Mouse (Mus musculus): ENCODE results near the gene Lcor.

Lcor gene

DNA sequence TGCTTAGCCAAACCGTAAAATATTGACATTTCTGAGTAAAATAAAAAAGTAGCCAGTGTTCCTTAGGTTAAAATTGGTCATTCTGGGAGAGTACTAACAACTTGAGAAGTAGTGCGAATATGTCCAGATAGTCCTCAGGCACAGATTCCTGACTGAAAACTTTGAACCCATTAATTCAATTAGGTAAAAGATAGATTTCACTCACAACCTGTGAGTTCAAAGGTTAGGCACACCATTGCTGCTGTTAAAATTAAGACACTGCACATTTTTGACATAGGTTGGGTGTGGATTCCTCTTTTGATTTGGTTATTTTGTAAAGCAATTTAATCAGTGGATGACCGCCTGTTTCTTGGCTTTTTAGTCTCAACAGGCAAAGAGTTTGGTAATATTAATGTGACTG is 78.4 kb downstream of the Lcor start:
- CTCF ChIA-PET, result interaction anchor here (0.6 kb wide), 1 partner anchor 176 kb away, joined by 3 read pairs; no protein-coding TSS in a partner anchor

DNA sequence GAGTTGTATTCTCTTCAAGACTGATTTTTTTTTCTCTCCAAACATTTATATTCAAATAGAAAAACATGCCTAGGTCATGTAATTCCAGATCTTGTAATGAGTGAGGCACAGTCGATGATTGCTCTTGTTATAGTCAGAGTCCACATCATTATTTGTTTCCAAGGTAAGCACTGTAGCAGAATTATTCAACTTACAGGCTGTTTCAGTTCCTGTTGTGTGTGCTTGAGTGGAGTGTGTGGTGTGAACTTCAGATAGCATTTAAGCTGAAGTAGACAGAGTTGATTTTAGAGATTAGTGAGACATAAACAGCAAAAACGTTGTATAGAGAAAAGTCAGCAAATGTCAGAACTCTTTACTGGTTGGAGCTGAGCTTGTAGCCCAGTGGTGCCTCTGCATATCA is 86.4 kb downstream of the Lcor start:
- CTCF ChIA-PET, result interaction anchor here (0.7 kb wide), 1 partner anchor 57 kb away, joined by 7 read pairs; no protein-coding TSS in a partner anchor

DNA sequence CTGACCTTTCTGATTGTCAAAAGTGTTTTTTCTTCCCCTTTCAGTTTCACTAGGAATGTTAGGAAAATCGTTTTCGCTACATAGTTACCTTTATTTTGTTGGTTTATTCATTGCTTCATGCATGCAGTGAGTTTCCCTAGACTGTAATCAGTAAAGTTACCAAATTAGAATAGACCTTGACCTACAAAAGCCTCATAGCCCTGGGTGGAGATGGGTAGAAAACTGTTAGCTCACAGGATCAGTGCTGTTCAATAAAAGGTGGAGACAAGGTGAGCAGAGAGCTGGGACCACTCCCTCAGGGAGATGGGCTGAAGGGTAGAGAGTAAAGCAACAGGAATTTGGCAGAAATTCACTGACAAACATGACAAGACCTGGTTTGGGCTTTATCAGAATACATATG is 91.3 kb downstream of the Lcor start:
- CTCF ChIA-PET, result interaction anchor here (0.5 kb wide), 1 partner anchor 16 kb away, joined by 5 read pairs; no protein-coding TSS in a partner anchor

DNA sequence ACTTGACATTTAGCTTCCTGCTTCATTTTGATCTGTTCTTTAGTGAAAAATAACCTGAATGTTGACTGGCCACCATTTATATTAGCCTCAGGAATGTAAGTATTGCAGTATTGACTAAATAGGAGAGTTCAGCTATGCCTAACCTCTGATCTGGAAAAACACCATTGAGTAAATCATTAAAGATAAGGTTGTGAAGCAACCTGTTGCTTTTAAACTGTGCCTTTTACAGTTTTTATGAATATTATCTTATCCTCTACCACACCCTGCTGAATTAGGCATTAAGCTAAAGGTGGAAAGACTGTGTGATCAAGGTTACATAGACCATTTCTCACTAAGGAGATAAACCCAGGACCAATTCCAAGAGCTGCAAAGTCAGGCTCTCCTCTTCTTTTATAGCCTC is 95.1 kb downstream of the Lcor start:
- CTCF ChIA-PET, result no interaction called here

DNA sequence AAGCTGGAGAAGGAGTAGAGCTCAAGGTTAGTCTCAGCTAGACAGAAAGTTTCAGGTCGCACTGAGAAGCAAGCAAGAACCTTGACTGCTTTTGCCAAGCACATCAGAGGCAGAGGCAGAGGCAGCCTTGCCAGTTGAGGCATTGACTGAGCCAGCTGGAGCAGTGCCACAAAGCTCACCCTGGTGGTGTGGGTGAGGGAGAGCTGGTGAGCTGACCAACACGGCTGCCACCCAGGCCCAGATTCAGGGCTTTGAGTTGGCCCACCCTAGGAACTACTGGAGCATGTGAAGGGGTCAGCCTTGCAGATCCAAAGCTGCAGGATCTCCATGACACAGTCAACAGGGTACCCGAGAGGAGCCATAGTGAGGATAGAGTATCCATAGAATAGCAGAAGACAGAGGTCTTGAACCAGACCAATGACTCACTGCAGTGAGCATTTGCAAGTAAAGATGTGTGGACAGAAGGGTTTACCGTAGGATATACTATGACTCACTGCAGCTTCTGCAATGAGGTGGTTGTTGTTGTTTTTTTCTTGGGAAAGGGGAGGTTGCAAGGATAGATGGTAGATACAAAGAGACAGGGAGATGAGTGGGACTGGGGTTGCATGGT is 97.0 kb downstream of the Lcor start:
- CTCF ChIA-PET, result no interaction called here

DNA sequence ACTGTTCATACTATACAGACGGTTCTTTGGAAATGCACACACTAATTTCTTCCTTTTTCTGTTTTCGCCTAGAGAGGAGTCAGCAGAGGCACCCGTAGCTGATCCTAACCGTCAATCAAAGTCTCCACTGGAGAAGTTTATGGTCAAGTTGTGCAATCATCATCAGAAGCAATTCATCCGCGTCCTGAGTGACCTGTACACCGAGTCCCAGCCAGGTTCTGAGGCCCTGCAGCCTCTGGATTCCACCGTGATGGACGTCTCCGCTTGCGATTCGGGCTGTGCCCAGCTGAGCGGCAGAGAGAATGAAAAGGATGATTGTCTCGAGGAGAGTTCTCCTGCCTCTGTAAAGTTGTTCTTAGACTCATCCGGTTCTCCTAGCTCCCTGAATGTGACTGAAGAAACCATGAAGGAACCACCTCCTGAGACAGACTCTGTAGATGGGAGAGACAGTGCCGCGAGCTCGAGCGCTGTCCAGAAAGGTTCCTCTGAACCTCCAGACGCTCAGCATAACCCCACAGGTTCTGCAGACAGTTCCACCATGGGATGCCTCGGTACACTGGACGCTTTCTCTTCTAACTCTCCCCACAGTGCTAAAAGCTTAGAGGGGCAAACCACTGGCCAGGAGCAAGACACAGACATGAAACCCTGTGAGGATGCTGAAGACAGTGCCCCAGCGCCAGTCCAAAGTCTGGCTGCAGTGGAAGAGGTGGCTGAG is 99.4 kb downstream of the Lcor start, which contains the start of gene Gm340:
Gene Gm340, plus strand, starts transcription at position 665 of the 715 bp plus-strand sequence.
- CTCF ChIA-PET, result no interaction called here

DNA sequence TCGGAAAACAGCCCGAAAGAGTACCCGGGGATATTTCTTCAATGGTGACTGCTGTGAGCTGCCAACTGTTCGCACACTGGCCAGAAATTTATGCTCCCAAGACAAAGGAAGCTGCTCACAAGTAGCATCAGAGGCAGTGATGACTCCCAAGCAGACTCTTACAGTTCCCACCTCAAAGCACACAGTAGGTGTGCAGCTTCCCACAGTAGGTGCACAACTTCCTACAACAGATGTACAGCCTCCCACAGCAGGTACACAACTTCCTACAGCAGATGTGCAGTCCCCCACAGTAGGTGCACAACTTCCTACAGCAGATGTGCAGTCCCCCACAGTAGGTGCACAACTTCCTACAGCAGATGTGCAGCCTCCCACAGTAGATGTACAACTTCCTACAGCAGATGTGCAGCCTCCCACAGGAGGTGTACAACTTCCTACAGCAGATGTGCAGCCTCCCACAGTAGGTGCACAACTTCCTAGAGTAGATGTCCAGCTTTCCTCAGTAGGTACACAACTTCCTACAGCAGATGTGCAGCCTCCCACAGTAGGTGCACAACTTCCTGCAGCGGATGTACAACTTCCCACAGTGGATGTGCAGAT is 100.6 kb downstream of the Lcor start:
- CTCF ChIA-PET, result no interaction called here

DNA sequence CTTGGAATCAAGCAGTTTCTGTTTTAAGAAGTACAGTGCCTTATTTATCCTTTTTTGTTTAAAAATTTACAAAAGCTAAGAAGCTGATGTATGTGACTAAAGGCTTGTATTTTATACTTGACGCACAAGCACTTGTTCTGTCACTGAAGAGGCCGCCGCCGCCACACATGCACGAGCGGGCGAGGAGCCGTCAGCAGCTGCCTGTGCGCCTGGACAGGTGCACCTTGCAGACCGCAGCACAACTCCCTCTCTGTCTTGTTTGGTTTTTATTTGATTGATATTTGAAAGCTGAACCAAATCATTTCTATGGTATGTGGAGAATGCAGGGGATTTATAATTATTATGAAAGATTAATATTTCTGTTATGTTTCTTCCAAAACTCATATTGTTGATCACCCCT is 104.3 kb downstream of the Lcor start:
- CTCF ChIA-PET, result interaction anchor here (0.6 kb wide), 1 partner anchor 1331 kb away, joined by 4 read pairs; no protein-coding TSS in a partner anchor

DNA sequence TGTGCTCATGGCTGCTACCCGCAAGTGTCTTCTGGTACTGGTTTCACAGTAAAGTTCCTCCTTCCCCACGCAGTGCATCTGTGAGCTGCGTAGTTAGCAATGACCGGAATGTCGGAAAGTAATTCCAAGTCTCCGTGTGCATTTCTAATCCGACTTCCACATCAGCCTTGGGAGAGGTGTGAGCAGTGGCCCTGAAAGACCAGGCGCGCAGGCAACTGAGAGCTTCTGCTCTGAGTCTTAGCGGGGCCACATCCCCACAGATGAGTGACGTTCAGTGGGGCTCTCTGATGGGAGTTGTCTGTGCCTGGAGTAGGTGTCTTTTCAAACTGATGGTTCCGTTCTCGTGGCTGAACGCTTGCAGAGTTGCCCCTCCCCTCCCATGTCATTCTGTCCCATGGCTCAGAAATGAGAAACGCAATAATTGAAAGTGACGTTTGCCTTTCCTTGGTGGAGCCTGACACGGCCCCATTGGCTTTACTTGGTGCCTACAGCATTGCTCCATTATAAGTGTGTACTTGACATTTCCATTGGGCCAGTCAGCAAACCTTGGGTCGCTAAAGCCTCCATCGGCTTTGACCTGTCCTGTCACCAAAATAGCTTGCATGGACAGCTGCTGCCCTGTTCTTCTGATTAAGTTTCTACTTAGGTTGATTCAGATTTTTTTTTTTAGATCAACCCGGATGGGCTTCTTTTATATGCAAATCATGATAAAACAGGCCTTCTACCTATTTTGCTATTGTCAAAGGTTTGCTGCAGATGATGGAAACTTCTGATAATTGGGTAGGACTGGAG is 105.2 kb downstream of the Lcor start:
- CTCF ChIA-PET, result no interaction called here

DNA sequence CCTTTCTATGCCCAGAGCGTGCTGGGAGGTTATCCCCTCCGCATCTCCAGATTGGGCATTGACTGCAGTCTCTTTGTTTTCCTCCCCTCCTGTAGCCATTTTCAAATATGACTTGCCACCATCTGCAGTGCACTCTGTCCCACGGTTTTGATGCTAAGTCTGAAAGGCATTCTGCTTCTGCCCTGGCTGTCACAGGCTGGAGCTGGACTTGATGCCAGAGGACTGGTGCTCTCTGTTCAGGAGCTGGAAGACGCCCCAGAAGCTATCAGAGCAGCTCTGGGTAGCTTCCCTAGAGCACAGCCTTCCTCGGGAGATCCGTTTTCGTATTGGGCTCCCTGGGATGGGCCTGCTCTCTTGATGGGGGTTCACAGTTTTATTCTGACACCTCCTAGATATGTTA is 106.6 kb downstream of the Lcor start:
- CTCF ChIA-PET, result no interaction called here

DNA sequence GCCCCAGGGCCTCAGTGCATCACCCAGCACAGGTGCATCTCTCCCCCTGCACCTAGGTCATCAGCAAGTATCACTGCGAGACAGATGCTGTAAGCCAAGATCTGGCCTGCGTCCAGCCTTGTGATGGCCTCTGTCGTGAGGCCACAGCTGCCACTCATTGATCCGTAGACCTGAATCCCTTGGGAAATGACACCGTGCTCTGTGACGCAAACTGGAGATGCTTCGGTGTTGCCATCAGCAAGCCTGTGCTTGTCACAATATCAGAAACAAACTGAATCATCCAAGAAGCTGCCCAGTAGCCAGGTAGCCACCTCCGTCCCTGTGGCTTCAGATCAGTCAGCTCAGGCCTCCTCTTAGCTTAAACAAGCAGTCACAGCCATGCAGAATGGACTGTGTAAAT is 107.2 kb downstream of the Lcor start:
- CTCF ChIA-PET, result interaction anchor here (0.6 kb wide), 1 partner anchor 16 kb away, joined by 5 read pairs; no protein-coding TSS in a partner anchor

DNA sequence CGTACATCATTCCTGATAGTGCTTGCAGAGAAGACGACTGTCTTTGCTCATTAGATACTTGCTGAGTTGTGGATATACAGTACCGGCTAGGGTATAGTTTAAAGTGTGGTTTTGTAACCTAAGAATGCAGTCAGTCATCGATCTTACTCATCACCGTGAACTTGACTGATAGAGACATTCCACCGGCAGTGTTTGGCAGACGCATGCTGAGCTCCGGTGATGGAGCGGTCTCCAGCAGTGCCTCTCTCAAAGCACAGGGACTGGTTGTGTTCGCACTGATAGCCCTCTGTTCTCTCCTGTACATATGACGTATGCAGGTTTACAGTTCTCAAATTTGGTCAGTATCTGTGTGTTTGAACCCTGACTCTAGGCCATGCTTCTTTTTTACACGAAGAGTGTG is 109.4 kb downstream of the Lcor start:
- CTCF ChIA-PET, result no interaction called here

DNA sequence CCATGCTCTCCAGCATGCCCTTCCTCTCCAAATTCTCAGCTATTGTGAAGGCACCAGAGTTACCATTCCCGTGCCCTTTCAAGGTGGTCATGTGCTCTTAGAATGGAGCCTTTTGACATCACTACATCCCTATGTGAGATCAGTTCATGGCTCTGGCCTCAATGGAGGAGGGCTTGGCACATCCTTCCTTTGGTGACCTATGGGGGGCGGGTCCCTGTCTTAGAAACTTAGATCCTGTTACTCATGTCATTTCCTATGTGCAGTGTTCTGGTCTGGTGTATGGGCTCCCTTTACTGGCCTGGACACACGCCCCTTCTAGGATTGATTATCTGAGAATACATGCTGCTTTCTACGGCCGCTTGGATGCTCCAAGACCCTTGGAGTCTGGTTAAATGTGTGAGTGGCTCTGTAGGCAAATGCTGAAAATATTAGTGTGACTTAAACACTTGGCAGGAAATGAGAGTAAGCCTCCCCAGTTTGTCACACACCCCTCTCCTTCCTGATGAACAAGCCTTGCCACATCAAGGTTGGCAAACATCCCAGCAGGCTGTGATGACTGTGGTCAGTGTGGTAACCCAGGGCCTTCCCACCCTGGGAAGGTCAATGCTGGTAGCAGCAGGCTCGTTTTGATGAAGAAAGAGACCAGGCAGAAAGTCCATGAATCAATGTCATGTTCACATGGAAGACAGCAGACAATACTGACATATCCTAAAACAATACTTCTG is 114.9 kb downstream of the Lcor start:
- CTCF ChIA-PET, result no interaction called here

DNA sequence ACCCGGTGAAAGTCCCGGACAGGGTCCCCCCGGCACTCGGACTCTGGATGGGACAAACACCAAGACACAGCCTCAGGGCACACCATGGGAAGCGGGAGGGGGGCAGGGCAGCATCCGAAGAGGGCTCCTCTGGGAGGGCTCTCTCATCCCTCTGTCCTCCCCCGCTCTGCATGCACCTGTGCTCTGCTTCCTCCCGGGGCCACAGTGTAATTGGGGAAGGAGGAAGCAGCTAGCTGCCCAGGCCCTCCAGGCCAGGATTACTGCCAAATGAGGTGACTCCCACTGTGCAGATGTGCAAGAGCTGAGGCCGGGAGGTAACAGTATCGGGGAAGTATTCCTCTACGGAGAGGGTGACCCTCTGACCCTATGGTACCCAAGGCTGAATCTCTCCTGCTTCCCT is 118.2 kb downstream of the Lcor start:
- CTCF ChIA-PET, result no interaction called here

DNA sequence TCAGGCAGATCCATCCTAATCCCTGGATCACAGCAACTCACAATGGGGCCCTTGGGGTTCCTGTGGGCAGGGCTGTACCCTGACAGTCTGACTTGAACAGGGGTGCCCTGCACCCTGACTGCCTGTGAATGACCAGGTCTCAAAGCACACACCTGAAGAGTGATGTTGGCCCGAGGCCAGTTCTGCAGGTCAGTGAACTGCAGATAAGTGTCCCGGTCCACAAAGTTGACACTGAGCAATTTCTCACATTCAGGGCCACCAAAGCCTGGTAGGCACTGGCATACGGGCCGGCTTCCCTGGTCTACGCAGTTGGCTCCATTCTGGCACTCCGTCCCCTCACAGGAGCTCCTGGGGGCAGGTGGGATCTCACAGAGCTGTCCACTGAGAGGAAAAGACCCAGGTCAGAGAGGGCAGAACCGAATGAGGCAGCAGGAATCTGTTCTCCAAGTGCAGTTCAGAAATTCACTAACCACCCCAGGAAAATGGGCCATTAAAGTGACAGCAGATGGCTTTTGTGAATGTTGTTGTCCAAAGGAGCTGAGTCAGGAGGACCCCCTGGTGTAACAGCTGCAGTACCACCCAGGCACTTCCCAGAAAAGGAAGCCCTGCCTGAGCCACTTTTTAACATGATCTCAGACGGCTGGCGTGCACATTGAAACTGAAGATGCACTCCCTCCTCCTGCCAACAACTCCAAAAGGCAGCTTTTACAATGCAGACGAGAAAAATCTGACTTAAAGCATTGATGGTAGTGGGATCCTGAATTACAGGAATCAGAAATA is 124.0 kb downstream of the Lcor start:
- CTCF ChIA-PET, result interaction anchor here (0.7 kb wide), 1 partner anchor 10 kb away, joined by 3 read pairs; no protein-coding TSS in a partner anchor

DNA sequence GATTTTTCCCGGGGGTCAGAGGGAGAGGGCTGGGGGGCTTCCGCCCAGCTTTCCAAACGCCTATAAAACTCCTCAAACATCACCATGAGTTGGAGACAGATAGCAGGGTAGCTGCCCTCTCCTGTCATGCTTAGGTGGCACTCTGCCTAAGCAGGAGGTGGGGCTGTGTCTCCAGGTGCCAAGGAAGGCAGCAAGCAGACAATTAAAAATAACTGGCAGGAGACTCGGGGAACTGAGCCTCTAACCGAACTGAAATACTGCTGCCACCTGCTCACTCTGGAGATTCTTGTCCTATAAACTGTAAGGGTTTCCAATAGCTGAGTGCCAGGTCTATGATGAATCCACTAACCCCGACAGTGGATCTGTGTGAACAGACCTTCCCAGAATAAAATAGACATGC is 129.2 kb downstream of the Lcor start:
- CTCF ChIA-PET, result interaction anchor here (0.5 kb wide), 1 partner anchor 268 kb away, joined by 8 read pairs; no protein-coding TSS in a partner anchor
